Mouse (Mus musculus) left cerebral cortex, adult 8-10 months (tissue): ENCODE data around the gene Trpc5. TPM values are rescaled to one million over a fixed set of nuclear protein-coding genes. Genes with fewer than 3 reads are reported as not detected.

Experiments
- DNase-seq, 2 experiments: peaks; one replicate each; pipeline ENCODE4 v3.0.0; 2022; ENCODE audit warnings: low spot score in 2 of 2
- total RNA-seq, 4 experiments: library from RNA; stranded (reverse); gene quantifications; 2 replicates each; pipeline ENCODE4 v1.2.4; 2022

Gene Trpc5
- total RNA-seq, 4 experiments from 2014 or later = 11.2 to 14.8 (median 13.9) TPM

GRCm38 (mm10) chrX:144337938-144338337 lies 350.0 kb downstream of the Trpc5 start:
- DNase-seq = no peak

GRCm38 (mm10) chrX:144335332-144336015 lies 352.5 kb downstream of the Trpc5 start:
- DNase-seq = no peak

Other genes with a start within 250 kb of the Trpc5 start
- not detected for gene Trpc5os, start 231.6 kb downstream of the Trpc5 start, total RNA-seq
- 1 to 10 TPM; 1.8 to 2.8 (median 2.5) TPM for gene Rtl4, start 727 bp upstream of the Trpc5 start, total RNA-seq